Mouse (Mus musculus): ENCODE data around the gene 1700013F07Rik. TPM values are rescaled to one million over a fixed set of nuclear protein-coding genes. Genes with fewer than 3 reads are reported as not detected.

The 1700013F07Rik gene
- polyA plus RNA-seq, 1 experiment from 2014 or later = not detected

Small RNA genes within 50 kb of the gene (microRNA-seq; reads per million reads assigned to microRNA genes)
- gene Gm22860 = not detected

Other genes with a start within 250 kb of the 1700013F07Rik start
- gene Mybphl, start 169.2 kb upstream of the 1700013F07Rik start, polyA plus RNA-seq (2014; fragmentation: Nextera tagmentation; extraction: Ambion mirVana) = not detected in 2 replicates
- 79.5 TPM in 2 replicates for gene Psrc1, start 150.3 kb upstream of the 1700013F07Rik start, polyA plus RNA-seq (2014; fragmentation: Nextera tagmentation; extraction: Ambion mirVana)
- gene Celsr2, start 118.6 kb upstream of the 1700013F07Rik start, polyA plus RNA-seq (2014; fragmentation: Nextera tagmentation; extraction: Ambion mirVana) = 3.2 and 4.9 TPM in 2 replicates
- 128 and 130 TPM in 2 replicates for gene Sars, start 88.9 kb upstream of the 1700013F07Rik start, polyA plus RNA-seq (2014; fragmentation: Nextera tagmentation; extraction: Ambion mirVana)
- gene 5330417C22Rik, start 2.4 kb downstream of the 1700013F07Rik start, polyA plus RNA-seq (2014; fragmentation: Nextera tagmentation; extraction: Ambion mirVana) = 0.21 and 0.34 TPM in 2 replicates
- gene Tmem167b, start 28.3 kb downstream of the 1700013F07Rik start, polyA plus RNA-seq (2014; fragmentation: Nextera tagmentation; extraction: Ambion mirVana) = 37.1 and 39.7 TPM in 2 replicates
- gene Taf13, start 37.5 kb downstream of the 1700013F07Rik start, polyA plus RNA-seq (2014; fragmentation: Nextera tagmentation; extraction: Ambion mirVana) = 48.1 and 54.8 TPM in 2 replicates
- gene Wdr47, start 57.1 kb downstream of the 1700013F07Rik start, polyA plus RNA-seq (2014; fragmentation: Nextera tagmentation; extraction: Ambion mirVana) = 8.3 and 9.3 TPM in 2 replicates
- 63.3 and 68.2 TPM in 2 replicates for gene Clcc1, start 119.8 kb downstream of the 1700013F07Rik start, polyA plus RNA-seq (2014; fragmentation: Nextera tagmentation; extraction: Ambion mirVana)
- 95.4 and 97.5 TPM in 2 replicates for gene Gpsm2, start 188.2 kb downstream of the 1700013F07Rik start, polyA plus RNA-seq (2014; fragmentation: Nextera tagmentation; extraction: Ambion mirVana)
- 0.09 and 0.40 TPM in 2 replicates for gene Aknad1, start 205.5 kb downstream of the 1700013F07Rik start, polyA plus RNA-seq (2014; fragmentation: Nextera tagmentation; extraction: Ambion mirVana)

Measured in limb, embryonic 11.5 days (tissue).